Mouse (Mus musculus) testis, adult 2 months (tissue): ENCODE data around the gene Rbm42.

ENCODE experiments used
- CTCF ChIP-seq: fragments of 200-500 bp; IDR thresholded peaks from 2 replicates; pipeline ENCODE4 v1.5.1; 2012; ENCODE audit warnings: low read depth, mild to moderate bottlenecking, inconsistent platforms, low read length, moderate library complexity; ENCODE audit not compliant: control insufficient read depth, insufficient read depth, insufficient replicate concordance
- POLR2A ChIP-seq: fragments of 200-500 bp; IDR thresholded peaks from 2 replicates; pipeline ENCODE4 v1.6.1; 2012; ENCODE audit warnings: low read depth, mild to moderate bottlenecking, inconsistent platforms, low read length, moderate library complexity; ENCODE audit not compliant: control insufficient read depth

- TF ChIP-seq CTCF (no peak), POLR2A (no peak)
These were observed 45.7 kb downstream of the Rbm42 start for GRCm38 (mm10) chr7:30604424-30604823.
